Comparison of ENCODE assay signal across 8 mouse cellular contexts in the genomic region with DNA sequence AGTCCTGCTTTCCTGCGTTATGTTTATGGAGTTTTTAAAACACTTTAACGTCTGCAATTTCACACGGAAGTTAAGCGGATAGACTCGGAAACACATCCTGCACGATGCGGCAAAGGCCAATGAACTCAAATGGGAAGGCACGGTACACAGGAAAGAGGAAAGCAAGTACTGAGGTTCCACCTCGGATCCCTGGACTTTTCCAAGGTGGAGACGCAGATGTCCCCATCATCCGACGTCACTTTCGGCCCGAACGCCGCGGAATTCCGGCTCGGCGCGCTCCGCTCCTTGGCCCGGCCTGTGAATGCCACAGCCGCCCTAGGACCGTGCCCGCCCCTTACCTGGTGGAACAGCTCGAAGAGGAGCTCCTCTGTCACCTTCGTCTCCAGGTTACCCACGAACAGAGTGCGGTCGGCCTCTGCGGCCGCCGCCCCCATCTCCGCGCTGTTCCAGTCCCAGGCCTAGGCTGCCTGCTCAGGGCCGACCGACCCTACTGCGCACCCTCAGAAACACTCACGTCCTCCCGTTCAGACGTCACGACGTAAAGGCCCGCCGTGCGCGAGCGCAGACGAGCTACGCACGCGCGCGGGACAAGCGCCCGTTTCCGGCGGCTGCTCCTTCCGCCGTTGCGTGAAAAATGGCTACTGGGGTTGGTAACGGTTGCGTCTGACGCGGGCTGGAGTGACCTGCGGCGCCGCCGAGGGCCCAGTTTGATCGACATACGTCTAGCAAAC. TPM values are rescaled to one million over a fixed set of nuclear protein-coding genes. Genes with fewer than 3 reads are reported as not detected.
DNase-seq lines count a peak whose midpoint lies in the region; ATAC-seq and TF ChIP-seq lines count a peak whose summit lies in the region.

A gene (minus strand): TSS at position 483 of the 731 bp plus-strand sequence.
A gene (plus strand): TSS at position 626 of the 731 bp plus-strand sequence.

- H3K4me1 ChIP-seq in cortical plate, adult 2 months (ENCODE audit: control insufficient read depth, insufficient read depth, low read length): no peaks in the 10 kb centered on the region; the same call in 1 of the 2 replicates
- peaks cover 30% of the 10 kb centered on the region for H3K4me1 ChIP-seq in megakaryocyte, embryonic 14.5 days

- peak; percentile 81 to 89 for DNase-seq in gastrocnemius, adult 8-10 months (ENCODE audit: low spot score in 2 of 2)
- DNase-seq in hindlimb bud, embryonic 11.5 days (ENCODE audit: extremely low spot score, low read depth, low spot score): peak; percentile 81
- DNase-seq in left cerebral cortex, adult 8-10 months (ENCODE audit: low spot score in 2 of 2): peak; percentile 93
- peak; percentile 97 for DNase-seq in right cerebral cortex, postnatal 10 days (ENCODE audit: low spot score in 2 of 2)
- peak; percentile 87 to 94 for DNase-seq in urinary bladder, postnatal 36 days (ENCODE audit: low spot score in 2 of 2)

- no peaks in the 10 kb centered on the region for H3K9me3 ChIP-seq in megakaryocyte, embryonic 14.5 days

- peaks cover 38% of the 10 kb centered on the region for H3K36me3 ChIP-seq in megakaryocyte, embryonic 14.5 days (replicated peaks; ENCODE audit: low read length)

- peak; percentile 98 for ATAC-seq in activated CD4-positive, CD25-positive, alpha-beta regulatory T cell, adult 4 months

- peak within 1 kb of the TSS; percentile 73 for H3K27ac ChIP-seq in cortical plate, adult 2 months (ENCODE audit: insufficient read depth, low read length)

- peak within 1 kb of the TSS; percentile 92 for H3K4me3 ChIP-seq in cortical plate, adult 2 months (ENCODE audit: insufficient read depth, low read length)
- H3K4me3 ChIP-seq in megakaryocyte, embryonic 14.5 days (replicated peaks): peak within 1 kb of the TSS; percentile 96

- TF ChIP-seq POLR2A in cortical plate, adult 2 months (IDR thresholded peaks at IDR 0.05; ENCODE audit: extremely low read depth, insufficient read depth, low read length): peak; percentile 82

- TF ChIP-seq CTCF in cortical plate, adult 2 months (IDR thresholded peaks at IDR 0.05; ENCODE audit: extremely low read depth, insufficient read depth, low read length): no peak

- peaks cover 4% of the 10 kb centered on the region for H3K27me3 ChIP-seq in megakaryocyte, embryonic 14.5 days (replicated peaks)

RNA-seq across cellular contexts. Expression of the first gene that starts in this region (rescaled TPM):
- 100 to 1,000 TPM; 137 to 142 TPM for polyA plus RNA-seq in activated CD4-positive, CD25-positive, alpha-beta regulatory T cell, adult 4 months (2017; shearing (Covaris generic))
- 30.7 and 31.5 TPM in 2 replicates for polyA plus RNA-seq in cortical plate, adult 2 months (2012; rRNA removed)
- 10 to 100 TPM; 11.9 to 15.8 (median 13.6) TPM for total RNA-seq in gastrocnemius, adult 8-10 months (2022)
- 10 to 100 TPM; 36.4 to 40.3 (median 37.3) TPM for total RNA-seq in left cerebral cortex, adult 8-10 months (2022)
- 4.6 and 17.8 TPM in 2 replicates for polyA plus RNA-seq in megakaryocyte, embryonic 14.5 days (2012; ENCODE audit: insufficient read depth, low replicate concordance)

RNA-seq across cellular contexts. Expression of the second gene that starts in this region (rescaled TPM):
- polyA plus RNA-seq in activated CD4-positive, CD25-positive, alpha-beta regulatory T cell, adult 4 months (2017; shearing (Covaris generic)): 10 to 100 TPM; 25.2 to 29.1 TPM
- polyA plus RNA-seq in cortical plate, adult 2 months (2012; rRNA removed): 16.4 and 19.3 TPM in 2 replicates
- total RNA-seq in gastrocnemius, adult 8-10 months (2022): 10 to 100 TPM in 1 of 4 experiments, 1 to 10 TPM in 3; 7.8 to 11.7 (median 9.1) TPM
- total RNA-seq in left cerebral cortex, adult 8-10 months (2022): 10 to 100 TPM in 2 of 4 experiments, 1 to 10 TPM in 2; 7.9 to 14.0 (median 10.8) TPM
- 102 and 105 TPM in 2 replicates for polyA plus RNA-seq in megakaryocyte, embryonic 14.5 days (2012; ENCODE audit: insufficient read depth, low replicate concordance)

Comparison
In these comparisons a context has a peak if more than half of its experiments do, and no peak if none do; other contexts are left out.
1. Peak in every context shown above with its lines: DNase-seq, ATAC-seq, H3K4me3 ChIP-seq and H3K27ac ChIP-seq.